Mouse (Mus musculus) hindbrain, embryonic 12.5 days (tissue): Measurements from ENCODE around the gene Fam25c. TPM values are rescaled to one million over a fixed set of nuclear protein-coding genes. Genes with fewer than 3 reads are reported as not detected.

Experiments used
- ATAC-seq: fragments of 200-750 bp; cut with Nextera tagmentation; 2 replicates; pipeline ENCODE4 v1.8.0; 2017; ENCODE audit warnings: moderate TSS enrichment; ENCODE audit not compliant: low FRiP score
- H3K27ac ChIP-seq: fragments of 300-500 bp; sonication (generic); 2 replicates; pipeline ENCODE4 v1.5.1; 2016; ENCODE audit warnings: mild to moderate bottlenecking
- H3K27me3 ChIP-seq: fragments of 300-500 bp; sonication (generic); 2 replicates; pipeline ENCODE4 v1.6.1; 2016; ENCODE audit warnings: mild to moderate bottlenecking
- H3K36me3 ChIP-seq: fragments of 300-500 bp; sonication (generic); 2 replicates; pipeline ENCODE4 v1.6.1; 2016; ENCODE audit warnings: mild to moderate bottlenecking
- H3K4me1 ChIP-seq: fragments of 300-500 bp; sonication (generic); 2 replicates; pipeline ENCODE4 v1.6.1; 2016
- H3K4me2 ChIP-seq: fragments of 300-500 bp; sonication (generic); replicated peaks from 2 replicates; pipeline ENCODE4 v1.6.1; 2016; ENCODE audit warnings: mild to moderate bottlenecking
- H3K4me3 ChIP-seq: fragments of 300-500 bp; sonication (generic); 2 replicates; pipeline ENCODE4 v1.5.1; 2016; ENCODE audit warnings: mild to moderate bottlenecking
- H3K9ac ChIP-seq: fragments of 300-500 bp; sonication (generic); 2 replicates; pipeline ENCODE4 v1.6.1; 2016; ENCODE audit warnings: mild to moderate bottlenecking, moderate library complexity
- H3K9me3 ChIP-seq: fragments of 300-500 bp; sonication (generic); replicated peaks from 2 replicates; pipeline ENCODE4 v1.6.1; 2016; ENCODE audit warnings: mild to moderate bottlenecking
- WGBS: fragments of 180-500 bp; shearing (Covaris S2); methylation state at CpG from one replicate; pipeline ENCODE4 v1.1.7; 2016; 5-methylcytosine and 5-hydroxymethylcytosine counted together
- polyA plus RNA-seq: library from polyadenylated mRNA; unstranded; fragments of >200 nt; fragmentation: Nextera tagmentation; extraction: Ambion mirVana; gene quantifications from 2 replicates; pipeline ENCODE4 v1.2.1, GENCODE M21; 2016

The Fam25c gene
- polyA plus RNA-seq, 1 experiment from 2014 or later, result not detected

- Histone ChIP-seq H3K9me3 (no peaks in the 10 kb centered on the region), H3K4me2 (peak overlapping the region; percentile 71), H3K27ac (no peak overlapping the region), H3K27me3 (peaks cover 4% of the 10 kb centered on the region; the same call in 1 of the 2 replicates), H3K36me3 (no peaks in the 10 kb centered on the region), H3K9ac (peak overlapping the region; percentile 63; the same call in 1 of the 2 replicates), H3K4me1 (peaks cover 8% of the 10 kb centered on the region; the same call in 1 of the 2 replicates), H3K4me3 (peak overlapping the region; percentile 41)
- WGBS, result 32% methylated on average over 18 of the region's 18 CpGs
- ATAC-seq, result peak; percentile 40; the same call in 1 of the 2 replicates
Measured at GRCm38 (mm10) chr14:34362726-34363445, 7.7 kb upstream of the Fam25c start.

- Histone ChIP-seq H3K9ac (no peak overlapping the region), H3K36me3 (no peaks in the 10 kb centered on the region), H3K9me3 (no peaks in the 10 kb centered on the region), H3K27me3 (peaks cover 4% of the 10 kb centered on the region; the same call in 1 of the 2 replicates), H3K4me3 (no peak overlapping the region), H3K27ac (no peak overlapping the region), H3K4me2 (no peak overlapping the region), H3K4me1 (peaks cover 8% of the 10 kb centered on the region; the same call in 1 of the 2 replicates)
- ATAC-seq, result no peak
- 89% methylated on average over 4 of the region's 4 CpGs for WGBS
Measured at GRCm38 (mm10) chr14:34362135-34362534, 6.9 kb upstream of the Fam25c start.

DNA sequence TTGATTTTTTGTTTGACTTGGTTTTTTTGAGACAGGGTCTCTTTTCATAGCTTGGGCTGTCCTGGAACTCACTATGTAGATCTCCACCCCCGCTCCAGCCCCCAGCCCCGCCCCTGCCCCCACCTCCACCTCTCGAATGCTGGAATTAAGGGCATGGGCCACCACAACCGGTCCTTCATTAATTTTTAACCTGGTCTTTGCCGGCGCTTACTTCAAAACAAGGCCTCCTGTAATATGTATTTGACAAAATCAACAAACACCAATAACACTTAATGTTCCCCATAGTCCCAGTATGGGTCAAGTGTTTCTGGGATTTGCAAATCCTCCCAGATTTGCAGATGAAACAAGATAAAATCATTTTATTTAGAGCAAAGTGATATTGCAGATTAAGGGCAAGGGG is 5.0 kb upstream of the Fam25c start:
- 34% methylated on average over 6 of the region's 6 CpGs for WGBS
- ATAC-seq, result no peak

DNA sequence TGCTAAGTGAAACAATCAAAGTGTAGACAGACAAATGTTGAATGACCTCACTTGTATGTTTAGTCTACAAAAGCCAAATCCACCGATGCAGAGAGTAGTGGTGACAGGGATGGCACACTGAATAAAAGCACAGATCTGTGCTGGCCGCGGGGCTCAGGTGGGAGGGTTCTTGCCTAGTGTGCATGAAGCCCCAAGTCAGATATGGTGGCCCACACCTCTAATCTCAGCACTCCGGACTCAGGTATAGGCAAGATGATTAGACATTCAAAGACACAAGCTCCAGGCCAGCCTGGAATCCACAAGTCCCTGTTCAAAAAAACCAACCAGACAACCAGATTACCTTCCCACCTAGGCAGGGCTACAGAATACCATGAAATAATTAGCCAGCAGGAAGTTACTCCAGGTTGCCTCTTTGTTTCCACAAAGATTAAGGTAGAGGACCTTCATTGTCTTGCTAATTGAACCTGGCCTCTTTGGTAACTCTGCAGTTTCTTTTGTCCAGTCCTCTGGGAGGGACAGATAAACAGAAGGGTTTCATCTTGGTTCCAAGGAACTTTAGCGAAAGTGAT is 4.5 kb upstream of the Fam25c start:
- Histone ChIP-seq H3K4me2 (no peak overlapping the region), H3K36me3 (no peaks in the 10 kb centered on the region), H3K9ac (no peak overlapping the region), H3K9me3 (no peaks in the 10 kb centered on the region), H3K4me1 (peaks cover 8% of the 10 kb centered on the region; the same call in 1 of the 2 replicates), H3K27me3 (0 out of 2 replicates have a peak, but pooled peaks cover 4% of the 10 kb centered on the region), H3K27ac (no peak overlapping the region), H3K4me3 (no peak overlapping the region)
- 50% methylated on average over 5 of the region's 5 CpGs for WGBS
- no peak for ATAC-seq

More for the DNA sequence above, 5.0 kb upstream of the Fam25c start:
- 0 out of 2 replicates have a peak, but pooled peaks cover 4% of the 10 kb centered on the region for H3K27me3 ChIP-seq
- no peak overlapping the region for H3K4me2 ChIP-seq
- no peak overlapping the region for H3K4me3 ChIP-seq
- H3K27ac ChIP-seq, result no peak overlapping the region
- H3K9me3 ChIP-seq, result no peaks in the 10 kb centered on the region
- peaks cover 8% of the 10 kb centered on the region; the same call in 1 of the 2 replicates for H3K4me1 ChIP-seq
- no peaks in the 10 kb centered on the region for H3K36me3 ChIP-seq
- H3K9ac ChIP-seq, result no peak overlapping the region

DNA sequence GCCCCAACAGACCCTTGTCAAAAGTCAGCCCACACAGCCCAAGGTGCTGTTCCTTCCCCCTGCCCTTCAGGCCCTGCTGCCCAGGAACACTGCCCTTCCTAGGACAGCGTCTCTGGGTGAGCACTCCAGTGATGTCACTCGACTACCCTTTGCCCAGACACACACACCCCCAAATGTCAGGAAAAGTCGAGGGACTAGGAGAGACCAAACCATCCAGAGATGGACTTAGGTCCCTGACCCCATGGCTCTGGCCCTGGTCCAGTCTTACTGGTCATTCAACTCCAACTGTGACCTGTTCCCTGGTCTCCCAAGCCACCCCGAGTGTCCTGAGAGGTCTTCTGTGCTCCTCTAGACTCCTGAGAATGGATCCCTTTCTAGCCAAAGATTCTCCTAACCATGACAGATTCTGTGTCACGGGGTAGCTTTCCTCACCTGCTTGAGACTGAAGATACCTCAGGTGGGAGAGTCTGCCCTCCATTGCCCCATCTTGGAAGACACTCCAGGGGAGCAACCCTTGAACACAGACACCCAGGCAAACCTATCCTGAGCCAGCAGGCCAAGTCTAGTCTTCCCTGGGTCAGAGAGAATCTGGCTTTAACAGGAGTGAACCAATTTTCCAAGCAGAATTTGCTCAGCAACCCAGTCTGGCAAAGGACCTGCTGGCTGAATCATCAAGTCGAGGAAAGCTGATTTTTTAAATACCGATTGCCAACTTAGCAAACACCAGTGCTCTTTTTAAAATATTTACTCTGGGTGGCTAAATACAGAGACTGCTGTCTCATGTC is 2.6 kb upstream of the Fam25c start:
- H3K27ac ChIP-seq, result no peak overlapping the region
- no peak for ATAC-seq
- no peak overlapping the region for H3K4me2 ChIP-seq
- H3K4me1 ChIP-seq, result no peaks in the 10 kb centered on the region
- no peak overlapping the region for H3K9ac ChIP-seq
- H3K9me3 ChIP-seq, result no peaks in the 10 kb centered on the region
- H3K27me3 ChIP-seq, result 0 out of 2 replicates have a peak, but pooled peaks cover 4% of the 10 kb centered on the region
- no peaks in the 10 kb centered on the region for H3K36me3 ChIP-seq
- no peak overlapping the region for H3K4me3 ChIP-seq
- 86% methylated on average over 7 of the region's 7 CpGs for WGBS

GRCm38 (mm10) chr14:34354456-34354855 is 777 bp downstream of the Fam25c start:
- no peak for ATAC-seq
- Histone ChIP-seq H3K4me2 (no peak overlapping the region), H3K27me3 (no peaks in the 10 kb centered on the region), H3K4me1 (no peaks in the 10 kb centered on the region), H3K4me3 (no peak overlapping the region), H3K9me3 (no peaks in the 10 kb centered on the region), H3K36me3 (no peaks in the 10 kb centered on the region), H3K27ac (no peak overlapping the region), H3K9ac (no peak overlapping the region)
- WGBS, result 87% methylated on average over 4 of the region's 4 CpGs

- WGBS, result 96% methylated on average over 3 of the region's 3 CpGs
- Histone ChIP-seq H3K36me3 (no peaks in the 10 kb centered on the region), H3K9me3 (no peaks in the 10 kb centered on the region), H3K9ac (no peak overlapping the region), H3K27ac (no peak overlapping the region), H3K27me3 (no peaks in the 10 kb centered on the region), H3K4me2 (no peak overlapping the region), H3K4me3 (no peak overlapping the region), H3K4me1 (no peaks in the 10 kb centered on the region)
- no peak for ATAC-seq
Measured at GRCm38 (mm10) chr14:34353326-34353725, 1.9 kb downstream of the Fam25c start.

GRCm38 (mm10) chr14:34352523-34352922 is 2.7 kb downstream of the Fam25c start:
- no peaks in the 10 kb centered on the region for H3K27me3 ChIP-seq
- H3K4me3 ChIP-seq, result no peak overlapping the region
- H3K9ac ChIP-seq, result no peak overlapping the region
- no peaks in the 10 kb centered on the region for H3K9me3 ChIP-seq
- WGBS, result 72% methylated on average over 6 of the region's 6 CpGs
- no peak overlapping the region for H3K27ac ChIP-seq
- ATAC-seq, result no peak
- H3K4me2 ChIP-seq, result no peak overlapping the region
- H3K4me1 ChIP-seq, result no peaks in the 10 kb centered on the region
- no peaks in the 10 kb centered on the region for H3K36me3 ChIP-seq

GRCm38 (mm10) chr14:34351660-34352059 is 3.6 kb downstream of the Fam25c start:
- WGBS, result 58% methylated on average over 3 of the region's 3 CpGs

GRCm38 (mm10) chr14:34349007-34349406 is 6.2 kb downstream of the Fam25c start:
- no peak overlapping the region for H3K9ac ChIP-seq
- ATAC-seq, result no peak
- WGBS, result 88% methylated on average over 8 of the region's 8 CpGs
- no peaks in the 10 kb centered on the region for H3K9me3 ChIP-seq
- H3K4me2 ChIP-seq, result no peak overlapping the region
- no peaks in the 10 kb centered on the region for H3K27me3 ChIP-seq
- peaks cover 3% of the 10 kb centered on the region for H3K36me3 ChIP-seq
- H3K4me1 ChIP-seq, result no peaks in the 10 kb centered on the region
- H3K4me3 ChIP-seq, result no peak overlapping the region
- no peak overlapping the region for H3K27ac ChIP-seq

More at GRCm38 (mm10) chr14:34351660-34352059, 3.6 kb downstream of the Fam25c start:
- H3K4me3 ChIP-seq, result no peak overlapping the region
- no peaks in the 10 kb centered on the region for H3K27me3 ChIP-seq
- no peak overlapping the region for H3K27ac ChIP-seq
- H3K36me3 ChIP-seq, result no peaks in the 10 kb centered on the region
- ATAC-seq, result no peak
- H3K9ac ChIP-seq, result no peak overlapping the region
- H3K4me2 ChIP-seq, result no peak overlapping the region
- no peaks in the 10 kb centered on the region for H3K4me1 ChIP-seq
- no peaks in the 10 kb centered on the region for H3K9me3 ChIP-seq

- Histone ChIP-seq H3K36me3 (peaks cover 7% of the 10 kb centered on the region), H3K9me3 (no peaks in the 10 kb centered on the region), H3K27ac (no peak overlapping the region), H3K4me1 (no peaks in the 10 kb centered on the region), H3K27me3 (no peaks in the 10 kb centered on the region), H3K4me2 (no peak overlapping the region), H3K9ac (no peak overlapping the region), H3K4me3 (no peak overlapping the region)
- ATAC-seq, result no peak
- WGBS, result 85% methylated on average over 7 of the region's 7 CpGs
Measured at GRCm38 (mm10) chr14:34348301-34348700, 6.9 kb downstream of the Fam25c start.

DNA sequence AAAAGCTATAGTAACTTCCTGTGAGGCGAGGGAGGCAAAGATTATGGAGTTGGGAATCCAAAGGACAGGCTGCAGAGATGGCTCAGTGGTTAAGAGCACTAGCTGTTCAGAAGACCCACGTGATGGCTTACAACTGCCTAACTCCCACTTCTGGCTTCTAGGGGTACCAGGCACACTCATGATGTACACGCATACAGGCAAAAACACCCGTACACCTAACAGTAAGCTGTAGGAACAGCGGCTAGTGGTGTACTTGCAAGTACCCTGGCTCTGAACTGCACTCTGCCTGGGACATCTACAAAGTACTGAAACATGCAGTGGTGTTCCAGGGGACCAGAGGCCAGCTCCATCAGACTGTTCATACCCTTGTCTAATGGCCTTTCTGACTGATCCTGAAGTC is 8.1 kb downstream of the Fam25c start:
- H3K9ac ChIP-seq, result no peak overlapping the region
- H3K4me3 ChIP-seq, result no peak overlapping the region
- H3K4me2 ChIP-seq, result no peak overlapping the region
- 94% methylated on average over 5 of the region's 5 CpGs for WGBS
- no peaks in the 10 kb centered on the region for H3K9me3 ChIP-seq
- peaks cover 19% of the 10 kb centered on the region for H3K36me3 ChIP-seq
- H3K4me1 ChIP-seq, result no peaks in the 10 kb centered on the region
- no peak overlapping the region for H3K27ac ChIP-seq
- H3K27me3 ChIP-seq, result no peaks in the 10 kb centered on the region
- no peak for ATAC-seq
